Mouse (Mus musculus): ENCODE measurements around the gene Mkln1.

DNA sequence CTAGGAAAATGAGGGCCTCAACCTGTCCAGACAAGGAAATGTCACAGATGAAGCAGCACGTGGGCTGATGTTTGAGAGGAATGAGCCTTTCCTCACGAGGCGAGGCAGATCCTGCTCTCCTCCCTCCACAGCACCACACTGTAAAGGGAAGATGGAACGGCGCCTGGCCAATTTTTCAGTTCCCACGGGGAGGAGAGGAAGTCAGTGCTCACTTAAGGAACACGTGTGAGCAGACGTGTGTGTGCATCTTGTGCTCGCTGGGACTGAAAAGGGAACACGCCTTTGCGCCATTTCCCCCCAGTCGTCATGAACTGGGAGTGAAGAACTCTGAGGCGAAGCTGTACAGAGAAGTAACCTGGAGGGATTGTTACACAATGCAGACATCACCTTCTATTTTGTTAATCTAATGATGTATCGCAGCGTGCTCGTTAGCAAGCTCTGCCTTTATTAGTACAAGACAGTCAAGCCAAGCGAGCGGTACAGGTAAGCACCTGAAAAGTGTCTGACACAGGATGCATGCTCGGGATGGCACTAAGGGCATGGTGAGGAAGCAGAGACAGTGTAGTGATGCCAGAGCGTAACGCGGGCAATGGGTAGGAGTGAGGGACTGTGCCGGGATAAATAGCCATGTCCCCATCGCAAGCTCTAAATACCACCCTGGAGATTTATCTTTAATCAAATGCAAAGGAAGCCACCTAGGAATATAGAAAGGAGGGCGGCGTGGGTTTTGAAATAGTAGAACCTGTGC lies 41.9 kb upstream of the Mkln1 start:
- TF ChIP-seq CTCF (IDR thresholded peaks at IDR 0.05; ENCODE audit: control insufficient read depth, insufficient read depth, low read length) (no peak), POLR2A (IDR thresholded peaks at IDR 0.05; ENCODE audit: borderline replicate concordance, control insufficient read depth, low read depth, low read length) (no peak)

All from bone marrow, adult 2 months (tissue).